Mouse (Mus musculus) adrenal gland, adult 2 months (tissue): ENCODE measurements around the gene Tsfm. TPM values are rescaled to one million over a fixed set of nuclear protein-coding genes. Genes with fewer than 3 reads are reported as not detected.

Experiments
- DNase-seq: peaks from one replicate; pipeline ENCODE4 v3.0.0; 2021
- polyA plus RNA-seq: library from polyadenylated mRNA; depleted of rRNA; stranded (reverse); fragments of >200 nt; gene quantifications from 2 replicates; pipeline ENCODE4 v1.2.3, GENCODE M21; 2012
- total RNA-seq, 2 experiments: library from RNA; stranded (reverse); gene quantifications; 2 replicates each; pipeline ENCODE4 v1.2.3; 2021

Gene Tsfm
- total and polyA plus RNA-seq, 3 experiments: 42.2 to 67.9 (median 55.0) TPM

DNA sequence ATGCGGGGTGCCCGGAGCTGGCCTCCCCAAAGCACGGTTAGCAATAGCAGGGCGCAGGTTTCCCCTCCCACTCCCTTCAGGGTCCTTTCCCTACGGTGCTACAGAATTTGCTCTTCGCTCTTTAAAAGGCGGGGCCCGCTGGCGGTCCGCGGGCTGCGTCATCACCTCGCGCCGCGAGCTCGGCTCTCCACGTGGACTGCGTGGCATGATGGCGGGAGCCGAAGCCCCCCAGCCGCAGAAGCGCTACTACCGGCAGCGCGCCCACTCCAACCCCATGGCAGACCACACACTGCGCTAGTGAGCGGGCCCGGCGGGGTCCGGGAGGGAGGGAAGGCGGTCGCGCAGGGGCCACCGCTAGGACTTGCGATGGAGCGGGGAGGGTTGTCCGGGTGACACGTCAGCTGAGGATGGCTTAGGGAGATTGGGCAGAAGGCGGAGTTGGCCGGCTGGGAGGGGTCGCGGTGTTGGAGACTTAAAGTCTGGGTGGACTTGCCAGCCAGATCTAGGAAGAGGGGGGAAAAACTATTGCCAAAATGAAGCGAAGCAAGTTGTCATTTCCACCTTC, 11.2 kb upstream of the Tsfm start:
- DNase-seq: peak; percentile 92

DNA sequence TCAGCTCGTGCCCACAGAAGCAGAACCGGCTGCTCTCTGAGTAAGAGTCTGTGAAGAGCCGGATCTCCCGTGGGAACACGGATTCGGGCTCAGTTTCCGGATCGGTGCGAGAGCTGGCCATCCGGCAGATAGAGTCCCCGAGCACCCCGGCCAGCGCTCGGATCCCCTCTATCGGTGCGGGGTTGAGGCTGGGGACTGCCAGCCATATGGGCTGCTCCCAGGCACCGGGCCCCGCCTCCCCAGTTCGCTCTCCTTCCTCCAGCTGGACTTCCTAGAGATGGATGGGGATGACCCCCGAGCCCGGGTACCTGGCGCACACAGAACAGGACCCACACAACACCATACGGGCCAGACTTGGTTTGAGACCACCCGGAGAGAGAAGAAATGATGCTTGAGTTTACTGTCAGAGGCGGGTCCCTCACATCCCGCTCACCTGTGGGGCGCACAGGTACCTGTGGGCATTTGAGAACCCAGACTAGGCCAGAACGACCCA, 10.7 kb upstream of the Tsfm start, which contains the start of the genes Mettl1 and Eef1akmt3:
Gene Mettl1 (plus strand): TSS at position 141 of the 493 bp plus-strand sequence.
Gene Eef1akmt3 (minus strand): TSS at position 240 of the 493 bp plus-strand sequence.
- DNase-seq: peak; percentile 63

DNA sequence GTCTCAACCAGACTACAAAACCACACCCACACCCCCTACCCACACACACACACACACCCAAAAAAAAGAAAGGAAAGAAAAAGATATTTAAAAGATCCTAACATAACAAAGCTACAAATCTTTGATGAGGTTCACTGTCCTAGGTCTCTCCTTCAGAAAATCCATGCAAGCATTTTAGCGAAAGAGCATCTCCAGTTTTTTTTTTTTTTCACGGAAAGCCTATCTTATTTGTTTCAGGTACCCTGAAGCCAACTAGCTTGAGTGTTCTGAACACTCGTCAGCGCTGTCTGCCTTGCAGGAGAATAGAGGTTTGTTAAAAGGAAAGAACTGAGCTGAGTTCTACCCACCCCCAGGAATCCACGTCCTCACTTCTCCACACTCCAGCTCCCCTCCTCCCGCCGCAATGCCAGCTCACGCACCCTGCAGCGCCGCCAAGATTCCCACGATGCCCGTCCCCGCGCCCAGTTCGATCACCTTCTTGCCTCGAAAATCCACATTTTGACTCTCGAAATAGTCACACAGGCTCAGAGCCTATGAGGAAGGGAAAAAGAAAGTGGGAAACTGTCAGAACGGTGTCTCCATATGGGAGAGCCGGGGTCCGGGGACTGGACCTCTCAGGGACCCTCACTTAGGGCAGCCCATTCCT, 10.1 kb upstream of the Tsfm start:
- DNase-seq: no peak

DNA sequence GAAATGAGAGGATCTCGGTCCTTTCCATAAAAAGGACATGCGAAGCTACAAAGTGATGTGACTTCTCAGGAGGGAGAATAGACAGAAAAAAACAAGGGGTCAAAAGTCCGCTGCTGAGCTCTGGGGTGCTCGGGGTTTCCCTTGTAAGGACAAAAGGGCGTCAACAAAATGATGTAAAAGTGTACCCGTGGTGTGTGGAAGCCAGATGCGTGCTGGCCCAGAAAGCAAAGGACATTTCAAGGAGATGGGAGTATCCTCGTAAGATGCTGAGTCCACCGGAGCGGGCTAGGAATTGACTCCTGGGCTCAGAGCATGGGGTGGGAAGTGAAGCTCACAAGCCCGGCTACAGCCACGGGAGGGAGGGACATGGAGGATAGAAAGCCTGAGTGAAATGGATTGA, 7.0 kb upstream of the Tsfm start:
- no peak for DNase-seq

DNA sequence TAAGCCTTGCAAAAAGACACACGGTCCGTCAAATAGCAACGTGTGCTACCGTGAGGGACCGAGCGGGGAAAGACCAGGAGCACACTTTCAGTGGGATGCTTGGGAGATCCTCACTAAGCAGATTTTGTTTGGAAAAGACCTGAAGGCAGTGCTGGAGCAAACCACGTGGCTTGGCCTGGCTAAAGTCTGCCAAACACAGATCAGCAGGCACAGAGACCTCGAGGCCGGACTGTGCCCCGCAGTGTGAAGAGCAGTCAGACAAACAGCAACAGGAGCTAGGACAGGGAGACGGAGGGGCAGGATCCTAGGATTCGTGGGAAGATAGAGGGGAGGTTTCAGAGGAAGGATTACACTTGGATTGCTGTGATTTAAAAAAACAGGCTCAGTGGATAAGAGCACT, 5.6 kb upstream of the Tsfm start:
- DNase-seq: no peak

DNA sequence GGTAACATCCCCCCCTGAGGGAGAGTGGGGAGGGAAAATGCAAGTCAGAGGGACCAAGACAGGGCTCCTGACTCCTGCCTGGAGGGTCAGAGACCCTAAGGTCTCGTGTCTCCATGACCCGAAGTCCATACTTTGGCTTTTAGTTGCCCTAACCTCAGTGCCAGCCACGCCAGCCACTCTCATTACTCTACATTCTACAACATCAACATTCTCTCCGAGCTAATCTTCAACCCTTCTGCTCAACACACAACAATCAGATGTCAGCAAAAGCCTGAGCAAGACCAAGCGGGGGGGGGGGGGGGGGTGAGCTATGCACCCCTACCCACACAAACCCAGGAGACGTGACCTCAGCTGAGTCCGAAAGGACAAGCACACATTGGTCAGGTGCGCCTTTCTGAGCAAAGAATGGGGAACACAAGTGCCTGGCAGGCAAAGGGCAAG, 2.7 kb upstream of the Tsfm start:
- no peak for DNase-seq

DNA sequence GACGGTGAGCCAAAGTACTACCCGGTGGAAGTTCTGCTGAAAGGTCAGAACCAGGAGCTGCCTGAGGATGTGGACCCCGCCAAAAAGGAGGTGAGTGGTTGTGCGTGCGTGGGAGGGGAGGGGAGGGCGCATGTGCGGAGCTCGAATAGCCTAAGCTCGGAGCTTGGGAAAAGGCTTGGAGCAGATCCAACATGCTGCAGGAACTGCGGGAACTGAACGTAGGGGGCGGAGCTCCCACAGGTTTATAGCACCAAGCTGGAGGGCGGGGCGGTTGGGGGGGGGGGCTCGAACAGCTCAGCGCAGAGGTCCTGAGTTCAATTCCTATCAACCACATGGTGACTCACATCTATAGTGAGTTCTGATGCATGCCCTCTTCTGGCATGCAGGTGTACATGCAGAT, 12.2 kb downstream of the Tsfm start:
- DNase-seq: no peak

DNA sequence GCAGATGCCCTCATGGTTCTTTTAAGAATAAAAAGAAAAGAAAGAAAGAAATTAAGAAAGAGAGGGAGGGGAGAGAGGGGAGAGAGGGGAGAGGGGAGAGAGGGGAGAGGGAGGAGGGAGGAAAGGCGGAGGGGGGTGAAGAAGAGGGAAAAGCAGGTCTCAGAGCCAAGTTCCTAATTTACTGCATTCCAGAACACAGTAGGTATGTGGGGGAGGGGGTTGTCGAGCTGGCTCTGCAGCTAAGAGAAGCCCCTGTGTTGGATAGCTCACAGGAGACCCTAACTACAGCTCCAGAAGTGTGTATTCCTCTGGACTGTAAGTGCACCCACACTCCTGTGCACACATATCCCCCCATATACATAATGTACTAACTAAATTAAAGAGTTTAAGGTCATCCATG, 13.6 kb downstream of the Tsfm start:
- DNase-seq: no peak

DNA sequence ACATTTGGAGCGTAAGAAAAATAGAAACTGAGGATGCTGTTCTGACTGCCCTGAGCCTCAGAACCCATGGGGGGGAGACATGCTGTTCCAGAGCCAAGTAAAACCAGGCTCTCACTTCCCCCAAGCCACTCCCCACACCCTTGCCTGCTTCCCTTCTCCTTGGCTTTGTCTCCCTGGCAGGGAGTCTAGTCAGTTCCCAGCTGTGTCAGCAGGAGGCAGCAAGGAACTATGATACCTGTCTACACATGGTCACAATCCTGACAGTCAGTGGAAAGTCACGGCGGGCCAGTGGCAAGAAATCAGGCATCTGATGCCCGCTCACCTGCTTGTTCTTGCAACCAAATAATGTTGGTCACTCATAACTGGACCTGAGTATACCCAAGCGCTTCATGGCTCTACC, 14.2 kb downstream of the Tsfm start:
- no peak for DNase-seq

DNA sequence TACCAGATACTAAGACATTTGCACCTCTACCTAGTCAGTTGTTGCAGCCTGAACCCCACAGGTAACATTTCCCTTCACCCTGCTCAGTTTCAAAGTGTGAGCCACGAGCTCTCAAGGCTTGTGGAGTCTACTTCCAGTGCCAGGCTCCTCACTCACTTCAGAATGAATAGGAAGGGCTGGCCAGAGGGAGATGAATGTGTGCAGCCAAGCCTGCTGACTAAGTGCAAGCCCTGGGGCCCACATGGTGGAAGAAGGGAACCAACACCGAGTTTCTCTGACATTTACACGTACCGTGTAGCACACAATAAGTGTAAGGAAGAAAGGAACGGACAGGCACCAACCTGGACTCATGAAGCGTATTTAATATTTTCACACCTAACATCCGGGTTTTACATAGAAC, 26.8 kb downstream of the Tsfm start:
- DNase-seq: no peak

DNA sequence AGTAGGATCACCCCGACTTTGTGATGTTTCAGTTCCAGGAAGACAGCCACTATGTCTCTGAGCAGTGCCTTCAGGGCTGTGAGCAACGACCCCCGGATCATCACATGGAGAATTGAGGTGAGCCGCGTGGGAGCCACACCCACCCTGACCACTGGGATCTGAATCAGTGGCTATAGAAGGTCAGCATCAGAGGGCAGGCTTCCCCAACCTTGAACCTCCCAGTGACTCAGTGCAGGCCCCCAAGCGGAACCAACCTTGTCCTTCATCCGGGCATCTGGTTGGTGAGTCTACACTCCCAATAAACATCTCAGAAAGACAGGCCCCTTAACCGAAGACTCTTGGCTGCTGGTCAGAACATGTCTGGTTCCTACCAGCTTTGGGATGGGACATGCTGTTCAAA, 27.3 kb downstream of the Tsfm start:
- DNase-seq: peak; percentile 90

DNA sequence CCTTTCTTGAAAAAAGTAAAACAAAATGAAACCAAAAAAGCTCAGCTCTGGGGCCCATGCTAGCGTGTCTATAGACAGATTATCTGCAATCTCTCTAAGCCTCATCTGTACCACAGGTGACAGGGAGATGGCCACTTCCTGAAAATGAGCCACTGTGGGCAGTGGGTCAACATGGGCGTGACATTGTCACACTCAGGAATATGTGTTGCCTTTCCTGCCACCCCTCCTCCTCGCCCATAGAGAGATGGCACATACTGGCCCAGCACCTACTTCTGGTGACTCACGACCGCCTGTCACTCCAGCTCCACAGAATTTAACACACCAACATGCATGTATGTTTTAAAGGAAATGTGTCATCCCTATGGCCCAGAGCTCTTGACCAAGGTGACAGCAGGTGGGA, 27.9 kb downstream of the Tsfm start:
- no peak for DNase-seq

DNA sequence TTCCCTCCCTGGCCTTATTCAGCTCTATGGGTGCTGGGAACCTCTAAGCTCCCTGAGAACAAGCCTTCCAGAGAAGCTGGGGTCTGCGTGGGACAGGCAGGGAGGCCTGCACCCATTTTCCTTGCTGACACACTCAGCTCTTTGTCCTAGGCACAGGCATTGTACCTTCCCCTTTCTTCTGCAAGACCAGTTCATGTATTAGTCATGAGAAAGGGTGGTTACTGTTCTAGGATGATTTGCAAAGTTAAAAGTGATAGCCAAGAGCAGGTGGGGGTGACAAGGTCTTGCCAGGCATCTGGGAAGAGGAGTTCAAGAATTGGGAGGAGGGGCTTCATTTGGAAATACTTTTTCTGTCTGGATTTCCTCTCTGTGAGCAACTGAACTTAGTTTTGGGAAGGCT, 28.6 kb downstream of the Tsfm start:
- DNase-seq: no peak

DNA sequence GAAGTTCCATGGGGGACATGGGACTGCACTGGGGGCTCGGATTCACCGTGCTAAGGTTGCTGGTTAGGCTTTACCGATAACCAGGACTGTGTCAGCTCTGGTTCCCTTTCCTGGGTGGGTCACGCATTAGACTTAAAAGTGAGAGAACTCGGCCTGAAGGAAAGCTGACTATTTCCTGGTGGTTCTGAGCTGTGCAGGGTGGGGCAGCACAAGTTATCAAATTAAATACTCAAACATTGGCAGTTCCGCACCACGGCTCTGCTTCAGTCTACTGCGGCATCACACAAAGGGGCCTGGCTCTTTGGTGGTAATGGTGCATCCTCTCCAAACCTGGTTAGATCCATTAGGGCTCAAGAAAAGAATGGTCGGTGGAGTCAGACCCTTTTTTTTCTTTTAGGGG, 29.3 kb downstream of the Tsfm start:
- DNase-seq: no peak

DNA sequence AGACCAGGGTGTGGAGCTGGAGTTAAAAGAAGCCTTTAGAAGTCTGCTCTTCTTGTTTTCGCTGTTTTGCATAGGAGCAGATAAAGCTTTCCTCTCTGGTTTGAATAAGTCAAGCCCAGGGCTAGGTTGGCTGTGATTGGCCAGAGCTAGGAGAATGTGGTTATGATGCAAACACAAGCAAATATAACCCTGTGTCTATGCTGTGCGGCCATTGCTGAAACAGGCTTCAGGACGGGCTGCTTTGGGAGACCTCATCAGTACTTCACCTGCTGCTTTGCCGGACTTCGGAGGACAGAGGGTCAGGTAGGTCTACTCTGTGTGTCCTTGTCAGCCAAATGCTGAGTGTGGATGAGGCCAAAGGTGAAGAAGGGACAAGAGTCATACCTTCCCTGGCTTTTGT, 30.1 kb downstream of the Tsfm start, which contains the start of gene Avil:
Gene Avil (plus strand): TSS at position 181 of the 400 bp plus-strand sequence.
- DNase-seq: no peak

DNA sequence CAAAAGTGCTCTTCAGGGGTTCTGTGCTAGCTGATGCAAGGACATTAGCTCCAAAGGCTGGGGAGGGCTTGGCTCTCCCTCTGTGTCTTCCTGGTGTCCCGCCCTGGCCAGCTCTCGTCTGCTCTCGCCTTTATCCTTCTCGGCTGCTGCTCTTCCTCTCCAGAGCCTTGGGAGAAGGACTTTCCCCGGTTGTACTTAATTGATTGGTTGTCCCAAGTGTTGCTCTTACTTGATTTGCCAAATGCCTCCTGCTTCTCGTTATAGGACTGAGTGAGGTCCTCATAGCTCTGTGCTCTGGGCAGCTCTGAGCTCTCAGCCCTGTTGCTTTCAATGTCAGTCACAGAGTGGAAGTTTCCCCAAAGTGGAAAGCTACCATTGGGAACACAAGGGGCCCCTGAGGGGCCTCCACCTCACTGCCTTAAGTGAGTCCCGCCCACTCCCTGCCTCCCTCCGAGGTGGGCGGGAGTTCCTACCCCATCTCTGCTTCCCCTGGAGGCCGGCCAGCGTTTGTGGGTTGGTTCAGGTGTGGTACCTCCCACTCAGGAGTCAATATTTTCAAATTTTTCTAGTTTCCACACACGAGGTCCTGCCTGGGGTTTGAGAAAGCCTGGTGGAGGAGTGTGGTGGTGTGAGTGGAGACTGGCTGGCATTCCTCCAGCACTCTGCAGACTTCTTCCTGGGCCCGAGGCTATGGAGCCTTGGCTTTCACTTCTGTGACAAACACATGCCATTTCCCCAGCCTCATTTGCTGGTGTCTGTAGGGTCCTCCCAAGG, 33.1 kb downstream of the Tsfm start:
- DNase-seq: no peak

DNA sequence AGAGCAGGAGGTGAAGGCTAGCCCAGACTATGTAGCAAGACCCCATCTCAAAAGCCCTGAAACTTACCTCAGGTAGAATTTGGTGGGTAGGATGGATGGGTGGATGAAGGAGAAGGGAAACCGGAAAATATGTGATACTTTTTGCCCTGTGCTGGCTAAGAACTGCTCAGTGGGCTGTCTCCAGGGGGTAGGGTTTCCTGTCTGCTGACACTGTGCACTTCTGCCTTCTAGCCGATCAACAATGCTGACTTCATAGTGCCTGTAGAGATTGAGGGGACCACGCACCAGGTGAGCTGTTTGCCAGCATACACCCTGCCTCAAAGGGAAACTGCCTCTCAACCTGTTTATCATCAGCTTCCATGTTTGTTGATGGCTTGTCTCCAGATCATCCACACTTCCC, 37.0 kb downstream of the Tsfm start:
- DNase-seq: no peak

DNA sequence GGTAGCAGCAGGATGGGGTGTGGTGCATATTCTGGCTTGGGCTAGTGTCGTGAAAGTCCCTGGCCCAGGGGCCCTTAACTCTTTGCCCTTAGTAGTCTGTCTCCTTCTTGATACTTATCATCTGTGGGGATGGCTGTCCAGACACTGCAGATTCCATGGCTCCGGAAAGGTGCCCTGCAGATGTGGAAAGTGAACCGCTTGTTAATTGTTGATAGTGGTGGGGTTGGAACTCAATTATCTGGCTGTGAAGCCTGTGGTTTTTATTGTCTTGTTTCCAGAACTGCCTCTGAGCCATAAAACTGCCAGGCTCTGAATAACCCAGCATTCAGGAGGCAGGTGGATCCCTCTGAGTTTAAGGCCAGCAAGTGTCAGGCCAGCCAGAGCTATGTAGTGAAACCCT, 39.0 kb downstream of the Tsfm start:
- no peak for DNase-seq

DNA sequence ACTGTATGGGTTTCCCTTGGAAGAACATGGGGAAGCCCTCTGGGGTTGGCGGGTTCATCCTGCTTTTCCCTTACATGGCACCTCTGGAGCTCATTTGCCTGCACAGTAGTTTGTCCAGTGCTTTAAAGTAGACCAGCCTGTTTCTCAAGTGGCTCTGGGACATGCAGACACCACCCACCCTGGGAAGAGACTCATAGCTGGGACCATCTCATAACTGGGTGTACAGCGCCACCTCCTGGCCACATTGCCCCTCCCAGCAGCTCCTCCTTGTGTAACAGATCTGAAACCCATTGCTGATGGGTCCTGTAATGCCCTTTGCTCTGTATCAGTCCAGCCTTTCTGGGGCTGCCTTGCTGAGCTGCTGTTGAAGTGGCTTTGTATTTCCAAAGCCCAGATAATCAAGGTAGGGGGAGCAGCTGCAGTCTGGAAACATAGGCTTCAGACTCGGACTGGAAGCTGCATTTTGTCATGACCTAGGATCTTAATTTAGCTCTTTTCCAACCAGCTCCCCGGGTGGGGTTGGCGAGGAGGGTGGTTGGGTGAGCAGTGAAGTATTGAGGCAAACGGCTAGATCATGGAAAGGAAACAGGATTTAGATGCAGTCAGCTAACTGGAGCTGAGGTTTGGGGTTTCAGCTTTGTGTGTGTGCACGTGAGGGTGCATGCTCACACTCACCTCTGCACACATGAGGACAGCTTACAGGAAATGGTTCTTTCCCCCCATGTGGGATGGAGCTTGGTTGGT, 40.2 kb downstream of the Tsfm start:
- DNase-seq: peak; percentile 88

DNA sequence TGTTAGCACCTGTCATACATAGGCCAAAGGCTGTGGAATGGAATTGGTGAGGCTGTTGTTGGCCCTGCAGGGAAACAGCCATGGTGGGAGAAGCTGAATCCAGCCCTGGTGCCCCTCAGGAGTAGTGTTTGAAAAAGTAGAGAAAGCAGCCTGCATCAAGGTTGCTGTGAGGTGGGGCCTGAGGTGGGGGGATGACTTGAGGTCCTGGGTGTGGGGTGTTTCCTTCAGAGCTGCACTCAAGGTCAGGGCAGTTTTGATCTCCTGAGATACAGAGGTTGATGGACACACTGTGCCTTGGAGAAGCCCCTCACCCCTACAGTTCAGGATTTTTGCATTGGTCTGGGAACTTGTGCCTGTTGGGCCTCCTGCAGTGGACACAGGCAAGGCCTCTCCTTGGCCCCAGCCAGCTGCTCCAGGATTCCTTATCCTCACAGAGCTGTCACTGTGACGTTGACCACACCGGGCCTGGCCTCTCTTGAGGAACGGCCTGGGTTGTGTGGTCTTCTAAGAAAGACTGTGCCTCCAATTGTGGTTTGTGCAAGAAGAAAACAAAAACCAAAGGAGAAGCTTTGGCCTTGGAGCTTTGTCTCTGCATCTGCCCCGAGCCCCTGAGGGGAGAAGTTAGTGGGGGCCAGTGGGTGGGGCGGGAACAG, 42.0 kb downstream of the Tsfm start:
- no peak for DNase-seq

DNA sequence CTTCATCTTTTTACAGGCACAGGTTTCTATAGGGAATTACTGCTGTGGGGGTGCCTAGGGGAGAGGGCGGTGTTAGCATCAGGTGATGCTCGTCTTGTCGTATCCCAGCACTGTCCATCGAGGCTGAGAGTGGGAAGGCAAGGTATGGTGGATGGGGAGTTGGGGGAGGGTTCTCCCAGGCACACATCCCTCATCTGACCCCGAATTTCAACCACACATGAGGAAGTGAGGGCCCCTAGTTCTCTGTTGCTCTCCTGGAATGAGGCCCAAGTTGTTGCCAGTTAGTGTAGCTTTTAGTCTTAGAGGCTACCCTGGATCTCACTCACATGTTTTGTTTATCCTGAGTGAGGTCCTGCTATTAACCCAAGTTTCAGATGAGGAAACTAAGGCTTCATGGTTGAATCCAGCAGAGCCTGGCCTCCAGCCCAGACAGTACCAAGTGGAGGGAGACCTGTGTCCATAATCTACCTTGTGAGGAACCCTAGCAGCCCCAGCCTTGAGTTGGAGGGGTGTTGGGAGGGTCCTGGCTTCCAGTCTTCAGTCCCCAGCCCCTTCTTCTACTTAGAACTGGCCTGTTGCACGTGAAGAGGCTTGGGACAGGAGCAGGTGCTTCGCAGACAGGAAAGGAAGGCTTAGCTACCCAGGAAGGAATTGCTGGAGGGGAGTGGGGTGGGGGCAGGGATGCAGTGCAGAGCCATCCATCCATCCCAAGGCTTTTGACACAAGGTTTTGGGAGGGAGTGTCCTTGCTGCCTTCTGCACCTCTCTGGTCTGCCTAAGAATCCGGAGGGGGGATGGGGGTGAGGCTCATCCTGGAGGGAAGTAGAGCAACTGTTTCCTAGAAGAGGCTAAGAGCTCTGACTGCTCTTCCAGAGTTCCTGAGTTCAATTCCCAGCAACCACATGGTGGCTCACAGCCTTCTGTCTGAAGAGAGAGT, 43.2 kb downstream of the Tsfm start:
- DNase-seq: peak; percentile 65
